Mouse (Mus musculus): ENCODE measurements around the gene Zfp800.

GRCm38 (mm10) chr6:28329815-28330214 is 68.0 kb downstream of the Zfp800 start:
- no peak for TF ChIP-seq CTCF (IDR thresholded peaks at IDR 0.05; ENCODE audit: low read depth, low read length)
- TF ChIP-seq GATA1 (IDR thresholded peaks at IDR 0.05; ENCODE audit: borderline replicate concordance, low read length) = no peak
- no peak for TF ChIP-seq TAL1 (conservative IDR thresholded peaks at IDR 0.05; ENCODE audit: low read depth, low read length)
